Mouse (Mus musculus): ENCODE results near the gene Gm49352. TPM values are rescaled to one million over a fixed set of nuclear protein-coding genes. Genes with fewer than 3 reads are reported as not detected.
"Not testable (repeated sequence)": the region's sequence is repeated elsewhere in the genome, so short reads cannot be mapped to it uniquely, and the experiment has no call there.

The Gm49352 gene
- polyA plus RNA-seq (2012; rRNA removed): not detected in 2 replicates
- polyA plus RNA-seq (2014; fragmentation: Nextera tagmentation; extraction: Ambion mirVana): not detected in 2 replicates

DNA sequence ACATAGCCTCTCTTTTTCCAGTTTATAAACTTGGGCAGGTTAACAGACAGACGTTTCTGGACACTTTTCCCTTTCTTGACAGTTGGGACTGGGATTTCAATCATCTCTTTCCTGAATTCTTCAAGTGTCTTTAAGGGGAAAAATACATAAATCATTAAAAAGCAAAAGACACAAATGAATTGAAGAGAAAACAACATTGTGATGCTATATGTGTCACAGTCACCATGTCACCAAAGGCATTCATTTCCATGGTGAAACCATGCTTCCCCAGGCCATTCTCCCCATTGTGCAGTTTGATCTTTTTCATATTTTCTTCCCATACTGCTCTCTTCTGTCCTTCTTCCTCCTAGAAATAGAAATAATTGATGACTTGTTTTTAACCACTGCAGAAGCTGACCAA, at the start of gene Gm49352:
Gm49352 (minus strand) TSS at position 101 of the 400 bp plus-strand sequence.
- not testable (repeated sequence) for DNase-seq (ENCODE audit: low spot score); H3K9ac ChIP-seq (ENCODE audit: low read depth, low read length, severe bottlenecking); H3K27ac ChIP-seq (replicated peaks; ENCODE audit: low read depth, low read length); H3K9me3 ChIP-seq (ENCODE audit: control insufficient read depth, low read length); H3K4me2 ChIP-seq (replicated peaks; ENCODE audit: low read depth, low read length, severe bottlenecking); H3K36me3 ChIP-seq (ENCODE audit: control insufficient read depth, insufficient read depth, low read length); H3K27me3 ChIP-seq (ENCODE audit: control insufficient read depth, insufficient read depth, low read length); H3K4me3 ChIP-seq (replicated peaks; ENCODE audit: low read length); H3K4me1 ChIP-seq (ENCODE audit: control insufficient read depth, insufficient read depth, low read length); ATAC-seq (ENCODE audit: low FRiP score, low read depth)
- 30% methylated on average over 1 of the region's 1 CpGs for WGBS

DNA sequence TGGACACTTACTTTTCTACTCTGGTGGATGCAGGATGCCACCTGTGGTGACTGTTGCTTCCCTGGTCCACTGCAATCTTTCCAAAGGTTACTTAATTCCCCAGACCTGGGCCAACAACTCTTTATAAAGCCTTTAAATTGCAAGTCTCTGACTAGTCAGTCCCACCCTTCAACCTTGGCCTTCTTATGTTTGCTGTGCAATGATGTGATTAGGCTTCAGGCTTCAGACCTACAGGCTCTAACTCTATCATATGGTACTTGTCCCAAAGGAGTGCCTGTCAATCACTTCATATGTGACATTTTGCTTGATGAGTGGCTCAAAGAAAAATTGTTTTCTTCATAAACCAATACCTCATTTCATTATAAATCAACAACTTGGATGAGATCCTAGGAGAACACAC, 2.1 kb upstream of the Gm49352 start, which contains the start of gene Cts3:
Cts3 (minus strand) TSS at position 101 of the 400 bp plus-strand sequence.
- DNase-seq (ENCODE audit: low spot score): no peak
- no peak within 1 kb of the TSS for H3K9ac ChIP-seq (ENCODE audit: low read depth, low read length, severe bottlenecking)
- no peaks in the 10 kb centered on the region for H3K27me3 ChIP-seq (ENCODE audit: control insufficient read depth, insufficient read depth, low read length)
- H3K9me3 ChIP-seq (ENCODE audit: control insufficient read depth, low read length): 0 out of 2 replicates have a peak, but pooled peaks cover 7% of the 10 kb centered on the region
- H3K27ac ChIP-seq (replicated peaks; ENCODE audit: low read depth, low read length): no peak within 1 kb of the TSS
- H3K36me3 ChIP-seq (ENCODE audit: control insufficient read depth, insufficient read depth, low read length): no peaks in the 10 kb centered on the region
- H3K4me1 ChIP-seq (ENCODE audit: control insufficient read depth, insufficient read depth, low read length): no peaks in the 10 kb centered on the region
- TF ChIP-seq POLR2A (IDR thresholded peaks at IDR 0.05; ENCODE audit: borderline replicate concordance, extremely low read depth, insufficient read depth, insufficient read length): no peak
- H3K4me3 ChIP-seq (replicated peaks; ENCODE audit: low read length): no peak within 1 kb of the TSS
- no peak within 1 kb of the TSS for H3K4me2 ChIP-seq (replicated peaks; ENCODE audit: low read depth, low read length, severe bottlenecking)
- no peak for ATAC-seq (ENCODE audit: low FRiP score, low read depth)

DNA sequence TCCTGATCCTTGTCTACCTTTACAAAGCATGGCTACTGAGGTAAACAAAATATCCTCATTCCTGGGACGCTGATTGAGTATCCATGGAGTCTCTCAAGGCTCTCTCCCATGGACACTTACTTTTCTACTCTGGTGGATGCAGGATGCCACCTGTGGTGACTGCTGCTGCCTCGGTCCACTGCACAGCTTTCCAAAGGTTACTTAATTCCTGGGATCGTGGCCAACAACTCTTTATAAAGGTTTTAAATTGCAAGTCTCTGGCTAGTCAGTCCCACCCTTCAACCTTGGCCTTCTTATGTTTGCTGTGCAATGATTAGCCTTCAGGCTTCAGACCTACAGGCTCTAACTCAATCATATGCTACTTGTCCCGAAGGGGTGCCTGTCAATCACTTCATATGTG, 26.3 kb downstream of the Gm49352 start, which contains the start of gene Ctsm:
Ctsm (minus strand) TSS at position 209 of the 400 bp plus-strand sequence.
- Histone ChIP-seq H3K9ac (ENCODE audit: low read depth, low read length, severe bottlenecking) (no peak within 1 kb of the TSS), H3K4me2 (replicated peaks; ENCODE audit: low read depth, low read length, severe bottlenecking) (no peak within 1 kb of the TSS), H3K4me3 (replicated peaks; ENCODE audit: low read length) (no peak within 1 kb of the TSS), H3K4me1 (ENCODE audit: control insufficient read depth, insufficient read depth, low read length) (no peaks in the 10 kb centered on the region), H3K9me3 (ENCODE audit: control insufficient read depth, low read length) (peaks cover 4% of the 10 kb centered on the region; the same call in 1 of the 2 replicates), H3K36me3 (ENCODE audit: control insufficient read depth, insufficient read depth, low read length) (no peaks in the 10 kb centered on the region), H3K27me3 (ENCODE audit: control insufficient read depth, insufficient read depth, low read length) (no peaks in the 10 kb centered on the region), H3K27ac (replicated peaks; ENCODE audit: low read depth, low read length) (no peak within 1 kb of the TSS)
- DNase-seq (ENCODE audit: low spot score): no peak
- no peak for ATAC-seq (ENCODE audit: low FRiP score, low read depth)
- WGBS: 65% methylated on average over 4 of the region's 4 CpGs
- TF ChIP-seq POLR2A (IDR thresholded peaks at IDR 0.05; ENCODE audit: borderline replicate concordance, extremely low read depth, insufficient read depth, insufficient read length): no peak

Other genes with a start within 250 kb of the Gm49352 start
- not detected in 2 replicates for gene Cts7, start 210.0 kb downstream of the Gm49352 start, polyA plus RNA-seq (2012; rRNA removed)
- gene Cts7, start 210.0 kb downstream of the Gm49352 start, polyA plus RNA-seq (2014; fragmentation: Nextera tagmentation; extraction: Ambion mirVana): not detected in 2 replicates
- 0.10 TPM in 1 of 2 replicates, not detected in the other for gene Ctsm, start 26.3 kb downstream of the Gm49352 start, polyA plus RNA-seq (2012; rRNA removed)
- gene Ctsm, start 26.3 kb downstream of the Gm49352 start, polyA plus RNA-seq (2014; fragmentation: Nextera tagmentation; extraction: Ambion mirVana): not detected in 2 replicates
- 0.13 and 0.24 TPM in 2 replicates for gene Cts3, start 2.0 kb upstream of the Gm49352 start, polyA plus RNA-seq (2012; rRNA removed)
- not detected in 2 replicates for gene Cts3, start 2.0 kb upstream of the Gm49352 start, polyA plus RNA-seq (2014; fragmentation: Nextera tagmentation; extraction: Ambion mirVana)

All from limb, embryonic 14.5 days (tissue).